Mouse (Mus musculus) layer of hippocampus, adult 18-20 months (tissue): ENCODE measurements at regions not wholly inside any gene's neighbourhood (a gene's known extent, or its start where the extent isn't known, plus 50 kb on each side); places are given as distances from the start of the nearest gene placed in this dataset.

Experiments used
- DNase-seq, 2 experiments: peaks; one replicate each; pipeline ENCODE4 v3.0.0; 2022; ENCODE audit warnings: low spot score in 2 of 2

GRCm38 (mm10) chr11:71976724-71977481 lies 60.4 kb downstream of the Aipl1 start:
- no peak for DNase-seq

DNA sequence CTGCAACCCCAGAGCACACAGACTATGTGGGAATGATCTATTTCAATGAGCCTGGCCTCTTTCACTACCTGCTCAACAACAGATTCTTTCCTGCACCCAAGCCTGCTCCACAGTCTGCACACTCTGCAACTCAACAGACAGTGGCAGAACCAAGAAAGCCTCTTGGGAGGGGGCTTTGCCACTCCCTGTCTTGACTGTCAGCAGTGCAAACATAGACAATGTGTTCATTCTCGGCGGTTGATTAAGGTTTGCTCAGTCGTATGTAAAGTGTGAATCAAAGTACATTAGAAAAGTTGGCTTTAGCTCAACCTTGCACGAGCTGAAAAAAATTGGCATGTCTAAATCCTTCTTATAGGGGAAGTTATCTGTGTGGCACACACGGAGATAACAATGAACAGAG lies 66.0 kb downstream of the Aipl1 start:
- no peak for DNase-seq

GRCm38 (mm10) chr11:71962306-71962705 lies 75.0 kb downstream of the Aipl1 start:
- no peak for DNase-seq

DNA sequence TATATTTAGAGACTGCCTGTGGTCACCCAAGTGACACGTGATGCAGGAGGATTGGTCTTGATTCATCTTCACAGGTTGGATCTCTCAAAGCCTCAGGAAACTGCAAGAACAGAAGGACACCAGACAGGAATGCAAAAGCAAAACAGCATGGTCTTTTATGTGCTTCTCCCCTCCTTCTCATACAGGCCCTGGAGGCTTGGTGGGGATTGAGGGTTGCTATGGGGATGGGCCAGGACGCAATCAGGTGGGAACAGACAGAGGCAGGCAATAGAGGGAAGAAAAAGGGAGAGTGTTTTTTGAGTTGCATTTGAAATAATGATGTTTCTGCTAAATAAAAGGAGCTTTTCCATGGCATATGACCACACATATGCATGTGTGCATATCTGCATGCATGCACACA lies 84.8 kb downstream of the Aipl1 start:
- no peak for DNase-seq

GRCm38 (mm10) chr11:71947161-71947560 lies 90.1 kb downstream of the Aipl1 start:
- no peak for DNase-seq

- no peak for DNase-seq
Measured at GRCm38 (mm10) chr11:71945098-71945413, 92.3 kb downstream of the Aipl1 start.

DNA sequence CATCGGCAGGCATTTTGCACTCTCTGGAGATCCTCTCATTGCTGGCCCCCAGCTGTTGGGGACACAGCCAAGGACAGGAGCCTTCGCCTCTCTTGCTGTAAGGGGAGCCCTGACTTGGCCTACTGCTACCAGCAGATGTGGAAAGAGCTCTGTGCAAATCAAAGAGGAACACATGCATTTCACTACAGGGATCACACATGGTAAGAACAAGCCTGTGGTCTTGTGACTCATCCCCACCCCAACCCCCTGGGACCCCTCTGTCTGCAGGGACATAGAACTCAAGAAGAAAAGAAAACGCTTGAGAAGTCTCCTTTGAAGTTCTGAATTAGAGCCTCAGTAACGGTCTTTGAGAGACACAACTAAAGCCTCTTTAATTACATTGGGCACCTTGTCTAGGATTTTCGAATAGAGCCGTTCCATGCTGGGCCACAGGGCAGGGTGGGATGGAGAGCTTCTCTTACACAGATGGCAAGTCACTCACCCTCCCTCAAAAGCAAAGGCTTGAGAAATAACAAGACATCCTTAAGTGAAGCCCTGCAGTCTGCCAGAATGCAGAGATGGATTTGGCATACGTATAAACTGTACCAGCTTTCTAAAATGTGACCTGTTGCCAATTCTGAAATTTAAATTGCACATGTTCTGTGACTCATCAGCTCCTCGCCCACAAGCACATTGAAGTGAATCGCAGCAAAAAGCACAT lies 92.8 kb downstream of the Aipl1 start:
- DNase-seq, result peak; percentile 72 to 85

DNA sequence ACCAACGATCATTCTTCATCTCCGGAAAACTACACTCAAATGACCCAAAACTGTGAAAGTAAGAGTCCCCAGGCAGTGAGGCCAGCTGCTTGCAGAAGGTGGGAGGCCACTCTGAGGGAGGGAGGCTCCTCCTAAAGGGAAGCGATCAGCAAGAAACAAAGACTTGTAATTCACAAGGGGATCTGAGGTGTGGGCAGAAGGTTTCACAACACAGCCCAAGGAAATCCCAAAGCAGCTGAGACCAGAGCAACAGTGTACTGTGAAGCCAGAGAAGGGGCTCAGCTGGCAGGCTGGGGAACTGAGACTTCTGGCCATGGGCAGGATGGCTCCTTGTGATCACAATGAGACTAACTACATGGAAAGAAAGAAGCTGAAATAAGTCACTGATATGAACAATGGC lies 93.8 kb downstream of the Aipl1 start:
- no peak for DNase-seq

- DNase-seq, result peak; percentile 48 to 56
Measured at GRCm38 (mm10) chr11:71939066-71939465, 98.2 kb downstream of the Aipl1 start.

DNA sequence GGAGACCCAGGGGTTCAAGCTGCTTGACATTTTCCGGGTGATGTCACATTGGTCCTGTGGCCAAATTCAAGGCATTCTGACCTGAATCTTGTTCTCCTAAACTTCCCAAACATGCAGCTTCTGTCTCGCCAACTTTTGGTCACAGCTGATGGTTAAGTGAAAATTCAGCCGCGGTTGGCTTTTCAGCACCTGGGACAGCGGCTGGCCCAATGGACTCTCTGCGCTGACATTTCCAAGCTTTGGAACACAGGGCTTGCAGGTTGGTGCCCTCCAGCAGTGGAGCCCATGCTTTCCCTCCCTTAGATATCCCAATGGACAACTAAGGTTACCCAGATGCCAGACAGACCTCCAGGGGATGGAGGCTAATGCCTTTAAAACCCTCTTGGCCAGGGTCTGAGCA lies 100.2 kb downstream of the Aipl1 start:
- DNase-seq, result no peak

- peak in 1 of 2 experiments; percentile 28 for DNase-seq
Measured at GRCm38 (mm10) chr11:71929716-71930488, 107.4 kb downstream of the Aipl1 start.

DNA sequence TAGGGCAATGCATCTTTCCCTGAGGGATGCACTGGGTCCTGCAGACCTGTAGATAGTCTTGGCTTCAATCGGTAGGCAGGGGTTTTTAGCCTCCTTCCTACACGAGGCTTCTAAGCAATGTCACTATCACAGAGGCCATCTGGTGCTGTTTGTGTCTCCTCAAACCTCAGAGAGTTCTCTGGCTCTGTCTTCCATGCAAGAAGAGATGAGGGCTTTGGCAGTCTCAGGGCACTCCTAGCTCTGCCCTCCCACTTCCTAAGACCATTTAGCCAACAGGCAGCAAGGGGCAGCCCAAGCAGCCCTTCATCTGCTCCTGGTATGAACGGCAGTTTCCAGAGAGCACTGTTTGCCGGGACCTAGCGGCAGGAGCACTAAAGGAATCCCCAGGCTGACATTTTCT lies 122.6 kb downstream of the Aipl1 start:
- no peak for DNase-seq

DNA sequence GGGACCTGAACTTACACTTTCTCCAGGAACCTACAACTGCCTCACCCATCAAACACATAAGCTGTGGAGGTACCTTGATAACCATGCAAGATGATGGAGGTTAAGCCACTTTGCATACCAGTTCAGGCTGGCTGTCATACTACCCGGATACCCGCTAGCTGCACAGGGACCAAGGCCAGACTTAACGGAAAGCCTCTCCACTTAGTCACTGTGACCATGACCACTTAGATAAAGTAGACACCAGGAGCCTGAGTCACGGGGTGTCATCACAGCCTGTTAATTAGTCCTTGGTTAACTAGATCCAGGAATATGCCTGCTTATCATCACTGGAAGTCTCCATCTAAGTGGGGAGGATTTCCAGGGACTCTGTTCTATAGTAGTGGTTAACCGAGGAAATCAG lies 124.7 kb downstream of the Aipl1 start:
- no peak for DNase-seq

- no peak for DNase-seq
Measured at GRCm38 (mm10) chr11:71911284-71911683, 126.0 kb downstream of the Aipl1 start.

DNA sequence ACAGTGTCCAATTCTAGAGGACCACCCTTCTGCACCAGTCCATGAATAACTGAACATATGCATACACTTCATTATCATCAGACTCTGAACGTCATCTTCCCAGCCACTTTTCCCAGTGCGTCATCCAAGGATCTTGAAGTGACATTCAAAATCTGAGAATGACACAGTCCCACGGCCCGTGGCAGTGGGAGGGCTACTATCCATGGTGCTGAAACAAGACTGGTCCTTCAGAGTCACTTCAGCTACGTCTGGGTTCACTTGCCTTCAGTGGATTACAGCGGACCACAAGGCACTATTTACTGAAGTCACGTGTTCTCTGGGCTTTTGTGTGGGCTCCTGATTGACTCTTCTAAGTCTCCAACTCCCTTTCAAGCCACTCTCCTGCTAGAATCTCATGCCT lies 128.7 kb downstream of the Aipl1 start:
- DNase-seq, result no peak

DNA sequence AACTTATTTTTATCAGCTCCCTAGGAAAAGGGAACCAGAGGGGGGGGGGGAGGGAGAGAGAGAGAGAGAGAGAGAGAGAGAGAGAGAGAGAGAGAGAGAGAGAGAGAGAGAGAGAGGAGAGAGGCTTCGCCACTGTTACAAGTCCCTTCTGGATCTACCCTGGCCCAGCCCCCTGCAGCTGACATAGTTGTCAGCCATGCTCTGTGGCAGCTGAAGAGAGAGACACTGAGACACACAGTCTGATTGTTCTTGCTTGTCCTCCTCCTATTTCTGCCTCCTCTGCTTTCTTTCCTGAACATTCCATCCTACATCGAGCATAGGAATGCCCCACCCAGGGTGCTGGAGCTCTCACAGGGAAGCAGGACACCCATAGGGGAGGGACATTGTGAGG lies 134.3 kb downstream of the Aipl1 start:
- DNase-seq, result no peak

DNA sequence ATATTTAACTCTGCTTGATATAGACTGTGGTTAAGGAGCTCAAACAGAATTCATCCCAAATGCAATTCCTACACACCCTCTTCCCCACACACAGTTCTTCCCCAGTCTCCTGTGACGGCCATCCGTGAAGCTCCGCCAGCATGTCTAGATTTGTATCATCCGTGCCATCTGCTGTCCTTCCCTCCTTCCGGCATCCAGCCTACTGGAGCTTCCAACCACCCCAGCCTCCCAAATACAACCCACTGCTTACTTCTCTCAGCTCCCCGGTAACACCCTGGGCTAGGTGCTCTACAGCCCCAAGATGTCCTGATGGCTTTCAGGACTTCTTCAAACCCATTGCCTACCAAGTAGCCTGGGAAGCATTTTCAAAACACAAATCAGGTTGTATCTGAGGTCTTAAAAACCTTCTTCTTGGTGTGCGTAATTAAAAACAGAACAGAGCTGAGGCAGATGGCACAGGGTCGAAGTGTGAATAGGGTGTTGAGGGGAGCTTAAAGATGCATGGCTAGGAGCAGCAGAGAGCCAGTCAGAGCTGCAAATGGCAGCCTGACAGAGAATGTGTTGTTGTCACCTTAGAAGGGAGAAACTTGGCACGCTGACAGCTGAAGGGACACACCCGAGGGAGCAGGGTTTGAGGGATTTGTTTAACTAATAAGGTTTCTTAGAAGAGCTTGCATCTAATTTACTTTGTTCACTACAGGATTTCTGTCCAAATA lies 134.8 kb downstream of the Aipl1 start:
- peak; percentile 26 to 58 for DNase-seq

DNA sequence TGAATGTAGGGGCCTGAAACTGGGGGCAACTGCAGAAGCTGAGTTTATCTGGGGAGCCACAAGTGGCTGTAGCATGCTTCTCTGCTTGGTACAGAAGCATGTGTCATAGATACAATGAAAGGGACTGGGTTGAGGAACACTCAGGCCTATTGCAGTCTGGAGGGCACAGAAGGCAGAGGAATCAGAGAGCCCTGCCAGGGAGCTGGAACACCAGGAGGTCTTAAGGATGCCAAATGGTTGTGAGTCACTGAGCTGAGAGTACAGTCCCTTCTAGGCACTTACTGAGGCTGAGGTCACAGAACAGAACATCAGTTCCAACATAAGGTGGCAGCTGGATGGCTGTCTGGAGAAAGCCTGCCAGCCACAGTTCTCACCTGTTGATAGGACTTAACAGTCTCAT lies 136.5 kb downstream of the Aipl1 start:
- DNase-seq, result peak in 1 of 2 experiments; percentile 14

DNA sequence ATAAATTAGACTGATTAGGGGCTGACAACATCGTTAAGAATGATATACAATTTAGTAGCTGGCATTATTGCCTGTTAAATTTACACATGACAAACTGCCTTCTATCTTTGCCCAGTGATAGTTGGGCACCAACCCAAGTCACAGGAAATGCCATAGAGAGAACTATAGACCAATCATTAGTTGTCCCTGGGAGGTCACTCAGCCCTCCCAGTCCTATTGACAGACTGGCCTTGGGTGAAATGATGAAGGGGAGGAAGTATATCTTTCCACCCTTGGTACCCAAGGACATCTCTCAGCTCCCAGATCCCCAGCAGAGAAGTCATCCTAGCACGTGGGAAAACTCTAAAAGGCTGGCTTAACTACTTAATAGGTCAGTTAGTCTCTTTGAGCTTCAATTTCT lies 139.8 kb downstream of the Aipl1 start:
- no peak for DNase-seq

DNA sequence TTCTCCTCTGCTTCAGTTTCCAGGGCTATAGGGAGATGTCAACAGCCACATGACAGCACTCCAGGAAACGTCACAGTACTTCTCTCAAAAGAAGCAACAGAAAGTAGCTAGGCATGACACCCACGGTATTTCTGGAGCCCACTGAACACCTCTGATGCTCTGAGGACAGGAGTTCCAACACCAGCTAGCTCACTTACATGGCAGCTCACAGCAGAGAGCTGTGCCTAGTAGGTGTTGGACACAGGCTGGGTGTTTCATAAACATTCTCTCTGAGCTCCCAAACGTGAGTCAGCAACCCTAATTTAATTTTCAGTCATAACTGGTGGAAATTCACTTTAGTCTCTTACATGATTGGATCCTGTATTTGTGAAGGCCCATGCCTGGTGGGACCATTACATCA lies 140.2 kb downstream of the Aipl1 start:
- DNase-seq, result no peak

- DNase-seq, result no peak
Measured at GRCm38 (mm10) chr11:71891181-71891580, 141.5 kb downstream of the Wscd1 start.

DNA sequence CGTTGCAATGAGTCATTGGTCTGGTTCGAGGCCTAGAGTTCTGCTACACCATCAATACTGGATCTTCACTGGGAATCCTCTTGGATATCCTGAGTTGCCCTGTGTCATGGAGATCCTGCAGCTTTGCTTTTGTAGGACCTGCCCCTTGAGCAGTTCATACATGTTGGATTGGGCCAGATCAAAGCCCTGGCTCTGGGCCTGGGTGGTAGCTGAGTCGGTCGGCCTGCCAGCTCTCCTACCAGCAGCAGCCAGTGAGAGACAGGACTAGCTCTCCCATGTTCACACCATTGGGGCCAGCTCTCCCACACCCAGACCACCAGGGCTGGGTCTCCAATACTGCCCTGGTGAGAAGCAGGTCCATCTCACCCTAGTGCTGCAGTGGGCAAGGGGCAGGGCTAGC lies 139.4 kb downstream of the Wscd1 start:
- no peak for DNase-seq
